ENCODE assay signal across 28 mouse cellular contexts in genomic region chr3:129742781-129743180, GRCm38 (mm10). TPM values are rescaled to one million over a fixed set of nuclear protein-coding genes. Genes with fewer than 3 reads are reported as not detected.
"Had no signal": no experiment of that assay in that cellular context is flagged by ENCODE, and none has a peak within 500 bp of the region (broad histone marks: within the 10 kb centered on the region; RNA-seq: fewer than 3 reads in every experiment).

No protein-coding gene starts in this region.

- H3K27me3 ChIP-seq: embryonic facial prominence, embryonic 12.5 days; embryonic facial prominence, embryonic 13.5 days; forebrain, embryonic 12.5 days; forebrain, embryonic 13.5 days; forebrain, embryonic 15.5 days had no signal

- H3K27ac ChIP-seq: embryonic facial prominence, embryonic 10.5 days; embryonic facial prominence, embryonic 12.5 days; embryonic facial prominence, embryonic 13.5 days; embryonic facial prominence, embryonic 15.5 days; forebrain, embryonic 10.5 days; forebrain, embryonic 12.5 days; forebrain, embryonic 13.5 days; forebrain, embryonic 15.5 days; gastrocnemius, adult 2 months; heart, adult 2 months had no signal

- H3K4me1 ChIP-seq: embryonic facial prominence, embryonic 13.5 days; embryonic facial prominence, embryonic 15.5 days had no signal

- H3K4me3 ChIP-seq: embryonic facial prominence, embryonic 10.5 days; embryonic facial prominence, embryonic 12.5 days; embryonic facial prominence, embryonic 13.5 days; embryonic facial prominence, embryonic 15.5 days; erythroblast, embryonic 14.5 days; forebrain, embryonic 10.5 days; forebrain, embryonic 12.5 days; forebrain, embryonic 13.5 days; forebrain, embryonic 15.5 days; gastrocnemius, adult 2 months; heart, adult 2 months had no signal

- H3K9ac ChIP-seq: embryonic facial prominence, embryonic 12.5 days; embryonic facial prominence, embryonic 13.5 days; embryonic facial prominence, embryonic 15.5 days; forebrain, embryonic 12.5 days; forebrain, embryonic 13.5 days; forebrain, embryonic 15.5 days; forebrain, postnatal 0 days had no signal

- H3K4me2 ChIP-seq: embryonic facial prominence, embryonic 12.5 days; embryonic facial prominence, embryonic 13.5 days; embryonic facial prominence, embryonic 15.5 days; forebrain, embryonic 12.5 days; forebrain, embryonic 13.5 days; forebrain, embryonic 15.5 days had no signal

- H3K36me3 ChIP-seq: embryonic facial prominence, embryonic 10.5 days; embryonic facial prominence, embryonic 12.5 days; embryonic facial prominence, embryonic 13.5 days; embryonic facial prominence, embryonic 15.5 days; forebrain, embryonic 10.5 days; forebrain, embryonic 12.5 days; forebrain, embryonic 15.5 days had no signal

- ATAC-seq: forebrain, embryonic 13.5 days; forebrain, embryonic 14.5 days; forebrain, embryonic 15.5 days; forebrain, embryonic 16.5 days; forebrain, postnatal 0 days had no signal

- H3K9me3 ChIP-seq: embryonic facial prominence, embryonic 10.5 days; embryonic facial prominence, embryonic 12.5 days; embryonic facial prominence, embryonic 13.5 days; embryonic facial prominence, embryonic 15.5 days; forebrain, embryonic 10.5 days; forebrain, embryonic 12.5 days; forebrain, embryonic 13.5 days; forebrain, embryonic 15.5 days had no signal

- DNase-seq: cerebellum, adult 2 months; cerebellum, adult 8-10 months; cerebellum, adult 9-10 months; cerebellum, adult 9-11 months; cerebellum, postnatal 10 days; cerebellum, postnatal 14 days; cerebellum, postnatal 25 days; cerebellum, postnatal 36 days; embryo, embryonic 11 days; forebrain, postnatal 0 days; gastrocnemius, adult 2 months; gastrocnemius, postnatal 10 days; gastrocnemius, postnatal 14 days; gastrocnemius, postnatal 25 days; gastrocnemius, postnatal 36 days; heart, adult 18-20 months; heart, adult 2 months had no signal

RNA-seq across cellular contexts. Expression of gene Egf, which starts 12.3 kb away (rescaled TPM):
- polyA plus RNA-seq: erythroblast, embryonic 14.5 days had no signal
